Mouse (Mus musculus): ENCODE measurements at regions not wholly inside any gene's neighbourhood (a gene's known extent, or its start where the extent isn't known, plus 50 kb on each side); places are given as distances from the start of the nearest gene placed in this dataset.

- CTCF ChIA-PET = interaction anchor here in 1 of 4 experiments (0.6 kb wide), 1 partner anchor 113 kb away, joined by 3 read pairs; no protein-coding TSS in a partner anchor
- POLR2A ChIA-PET = no interaction called here
Observed at GRCm38 (mm10) chr17:45341573-45341972, 92.0 kb downstream of the Cdc5l start.

- ChIA-PET CTCF (no interaction called here), POLR2A (no interaction called here)
Observed at GRCm38 (mm10) chr17:45340851-45341250, 92.7 kb downstream of the Cdc5l start.

GRCm38 (mm10) chr17:45339226-45339625 lies 94.3 kb downstream of the Cdc5l start:
- ChIA-PET CTCF (no interaction called here), POLR2A (no interaction called here)

GRCm38 (mm10) chr17:45338086-45338485 lies 95.5 kb downstream of the Cdc5l start:
- POLR2A ChIA-PET = no interaction called here
- CTCF ChIA-PET = no interaction called here

- POLR2A ChIA-PET = interaction anchor here in 1 of 4 experiments (0.6 kb wide), 1 partner anchor 641 kb away, joined by 3 read pairs; no protein-coding TSS in a partner anchor
- CTCF ChIA-PET = no interaction called here
Observed at GRCm38 (mm10) chr17:45335586-45336151, 97.9 kb downstream of the Cdc5l start.

GRCm38 (mm10) chr17:45334732-45335381 lies 98.7 kb downstream of the Cdc5l start:
- POLR2A ChIA-PET = no interaction called here
- CTCF ChIA-PET = interaction anchor here in 1 of 4 experiments (0.6 kb wide), 1 partner anchor 39 kb away, joined by 3 read pairs; no protein-coding TSS in a partner anchor

- POLR2A ChIA-PET = no interaction called here
- CTCF ChIA-PET = no interaction called here
Observed at GRCm38 (mm10) chr17:45332321-45332720, 101.2 kb downstream of the Cdc5l start.

GRCm38 (mm10) chr17:45329241-45329640 lies 104.3 kb downstream of the Cdc5l start:
- ChIA-PET POLR2A (interaction anchor here in 1 of 4 experiments (0.7 kb wide), 1 partner anchor 372 kb away, joined by 3 read pairs; no protein-coding TSS in a partner anchor), CTCF (interaction anchor here in 1 of 4 experiments (1.0 kb wide), 1 partner anchor 45 kb away, joined by 3 read pairs; no protein-coding TSS in a partner anchor)

GRCm38 (mm10) chr17:45326726-45327125 lies 106.8 kb downstream of the Cdc5l start:
- ChIA-PET POLR2A (no interaction called here), CTCF (interaction anchor here in 1 of 4 experiments (1.4 kb wide), 1 partner anchor 30 kb away, joined by 4 read pairs; no protein-coding TSS in a partner anchor)

- CTCF ChIA-PET = interaction anchor here in 2 of 4 experiments (0.5 to 1.4 kb wide), 2 partner anchors 30 to 149 kb away, joined by 3 to 4 read pairs; no protein-coding TSS in a partner anchor
- POLR2A ChIA-PET = interaction anchor here in 1 of 4 experiments (0.7 kb wide), 1 partner anchor 200 kb away, joined by 3 read pairs; no protein-coding TSS in a partner anchor
Observed at GRCm38 (mm10) chr17:45326173-45326572, 107.4 kb downstream of the Cdc5l start.

GRCm38 (mm10) chr17:45322842-45323241 lies 110.7 kb downstream of the Cdc5l start:
- CTCF ChIA-PET = interaction anchor here in 1 of 4 experiments (0.5 kb wide), 1 partner anchor 144 kb away, joined by 3 read pairs; no protein-coding TSS in a partner anchor
- POLR2A ChIA-PET = interaction anchor here in 1 of 4 experiments (0.6 kb wide), 1 partner anchor 70 kb away, joined by 5 read pairs; no protein-coding TSS in a partner anchor

- POLR2A ChIA-PET = interaction anchor here in 1 of 4 experiments (0.6 kb wide), 1 partner anchor 1553 kb away, joined by 5 read pairs; no protein-coding TSS in a partner anchor
- CTCF ChIA-PET = no interaction called here
Observed at GRCm38 (mm10) chr17:45320074-45320473, 113.5 kb downstream of the Cdc5l start.

GRCm38 (mm10) chr17:45318211-45319076 lies 115.1 kb downstream of the Cdc5l start:
- CTCF ChIA-PET = no interaction called here

GRCm38 (mm10) chr17:45312510-45313266 lies 120.8 kb downstream of the Cdc5l start:
- CTCF ChIA-PET = interaction anchor here in 2 of 4 experiments (0.5 to 0.8 kb wide), 3 partner anchors 18 to 62 kb away, joined by 3 to 4 read pairs (median 3); no protein-coding TSS in a partner anchor
- POLR2A ChIA-PET = no interaction called here

More at GRCm38 (mm10) chr17:45318211-45319076, 115.1 kb downstream of the Cdc5l start:
- POLR2A ChIA-PET = no interaction called here

- ChIA-PET CTCF (no interaction called here), POLR2A (no interaction called here)
Observed at GRCm38 (mm10) chr17:45306506-45306905, 127.0 kb downstream of the Cdc5l start.

GRCm38 (mm10) chr17:45303183-45303582 lies 130.4 kb downstream of the Cdc5l start:
- ChIA-PET POLR2A (no interaction called here), CTCF (no interaction called here)

GRCm38 (mm10) chr17:45298355-45298754 lies 135.2 kb downstream of the Cdc5l start:
- CTCF ChIA-PET = interaction anchor here in 2 of 4 experiments (0.5 to 2.1 kb wide), 2 partner anchors 13 to 76 kb away, joined by 3 to 9 read pairs; no protein-coding TSS in a partner anchor

GRCm38 (mm10) chr17:45297860-45298259 lies 135.7 kb downstream of the Cdc5l start:
- POLR2A ChIA-PET = no interaction called here
- CTCF ChIA-PET = interaction anchor here in 2 of 4 experiments (0.5 to 2.1 kb wide), 2 partner anchors 13 to 77 kb away, joined by 3 to 9 read pairs; no protein-coding TSS in a partner anchor

More at GRCm38 (mm10) chr17:45298355-45298754, 135.2 kb downstream of the Cdc5l start:
- POLR2A ChIA-PET = no interaction called here

Measured in embryonic stem cell, embryonic (primary cell).